8 mouse cellular contexts compared by ENCODE assay signal in the genomic region with DNA sequence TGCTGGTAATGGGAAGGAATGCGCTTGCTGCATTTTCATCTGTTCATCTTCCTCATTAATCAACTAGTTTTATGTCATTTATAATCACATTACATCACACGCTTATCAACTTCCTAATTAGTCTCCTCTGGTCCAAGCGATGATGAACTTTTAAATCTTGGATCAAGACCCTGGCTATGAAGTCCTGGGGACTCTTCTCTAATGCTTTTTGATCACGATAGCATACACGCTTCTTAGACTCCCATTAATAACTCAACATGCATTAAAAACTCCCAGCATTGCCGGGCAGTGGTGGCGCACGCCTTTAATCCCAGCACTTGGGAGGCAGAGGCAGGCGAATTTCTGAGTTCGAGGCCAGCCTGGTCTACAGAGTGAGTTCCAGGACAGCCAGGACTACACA. TPM values are rescaled to one million over a fixed set of nuclear protein-coding genes. Genes with fewer than 3 reads are reported as not detected.
DNase-seq lines count a peak whose midpoint lies in the region; ATAC-seq and TF ChIP-seq lines count a peak whose summit lies in the region.

No protein-coding gene starts in this region.

- no peaks in the 10 kb centered on the region for H3K27me3 ChIP-seq in intestine, postnatal 0 days (replicated peaks; ENCODE audit: control insufficient read depth, insufficient read depth, low read length)
- H3K27me3 ChIP-seq in neural tube, embryonic 14.5 days (ENCODE audit: control insufficient read depth, insufficient read depth, low read length), result no peaks in the 10 kb centered on the region

- no peak for TF ChIP-seq CTCF in lung, adult 2 months (IDR thresholded peaks at IDR 0.05; ENCODE audit: insufficient read depth, low read length)
- no peak for TF ChIP-seq CTCF in embryonic fibroblast, embryonic 13.5 days (IDR thresholded peaks at IDR 0.05; ENCODE audit: borderline replicate concordance, insufficient read depth, low read length)
- no peak for TF ChIP-seq CTCF in intestine, postnatal 0 days (IDR thresholded peaks at IDR 0.05; ENCODE audit: low read depth)

- H3K4me3 ChIP-seq in lung, adult 2 months (replicated peaks; ENCODE audit: extremely low read depth, low read depth, low read length), result peak overlapping the region; percentile 90
- peak overlapping the region; percentile 93 for H3K4me3 ChIP-seq in embryonic fibroblast, embryonic 13.5 days (ENCODE audit: insufficient read depth, low read length)
- H3K4me3 ChIP-seq in intestine, postnatal 0 days (ENCODE audit: low read depth, low read length), result peak overlapping the region; percentile 65
- peak overlapping the region; percentile 71 for H3K4me3 ChIP-seq in neural tube, embryonic 14.5 days (ENCODE audit: low read depth, low read length)

- WGBS in lung, adult 2 months, result 21% methylated on average over 10 of the region's 10 CpGs
- 15% methylated on average over 10 of the region's 10 CpGs for WGBS in intestine, postnatal 0 days
- WGBS in neural tube, embryonic 14.5 days, result 25% methylated on average over 10 of the region's 10 CpGs

- ATAC-seq in intestine, postnatal 0 days, result no peak; the same call in 1 of the 2 replicates
- ATAC-seq in neural tube, embryonic 14.5 days (ENCODE audit: low read depth), result peak; percentile 38

- H3K9me3 ChIP-seq in intestine, postnatal 0 days (ENCODE audit: control insufficient read depth), result no peaks in the 10 kb centered on the region
- no peaks in the 10 kb centered on the region for H3K9me3 ChIP-seq in neural tube, embryonic 14.5 days (ENCODE audit: control insufficient read depth, low read length)

- peaks cover 6% of the 10 kb centered on the region for H3K4me1 ChIP-seq in lung, adult 2 months (ENCODE audit: control insufficient read depth, insufficient read depth, low read length)
- H3K4me1 ChIP-seq in embryonic fibroblast, embryonic 13.5 days (ENCODE audit: control insufficient read depth, insufficient read depth, low read length), result peaks cover 2% of the 10 kb centered on the region; the same call in 1 of the 2 replicates
- no peaks in the 10 kb centered on the region for H3K4me1 ChIP-seq in intestine, postnatal 0 days (replicated peaks; ENCODE audit: control insufficient read depth, insufficient read depth, low read length)
- peaks cover 3% of the 10 kb centered on the region; the same call in 1 of the 2 replicates for H3K4me1 ChIP-seq in neural tube, embryonic 14.5 days (ENCODE audit: control insufficient read depth, insufficient read depth, low read length)

- no peak for TF ChIP-seq POLR2A in lung, adult 2 months (IDR thresholded peaks at IDR 0.05; ENCODE audit: borderline replicate concordance, extremely low read depth, low read depth, low read length)
- no peak; the same call in 1 of the 2 replicates for TF ChIP-seq POLR2A in embryonic fibroblast, embryonic 13.5 days (IDR thresholded peaks at IDR 0.05; ENCODE audit: low read depth, low read length)

- H3K9ac ChIP-seq in intestine, postnatal 0 days (ENCODE audit: low read depth, low read length), result peak overlapping the region; percentile 56
- no peak overlapping the region; the same call in 1 of the 2 replicates for H3K9ac ChIP-seq in neural tube, embryonic 14.5 days (replicated peaks; ENCODE audit: low read depth, low read length)

- peak overlapping the region; percentile 74 for H3K4me2 ChIP-seq in intestine, postnatal 0 days (replicated peaks; ENCODE audit: low read depth)
- H3K4me2 ChIP-seq in neural tube, embryonic 14.5 days (ENCODE audit: low read depth, low read length), result peak overlapping the region; percentile 58

- H3K27ac ChIP-seq in embryonic fibroblast, embryonic 13.5 days (ENCODE audit: insufficient read depth, low read length), result no peak overlapping the region
- no peak overlapping the region for H3K27ac ChIP-seq in intestine, postnatal 0 days (ENCODE audit: low read depth, low read length)
- no peak overlapping the region for H3K27ac ChIP-seq in neural tube, embryonic 14.5 days (ENCODE audit: low read depth, low read length)

- H3K36me3 ChIP-seq in intestine, postnatal 0 days (ENCODE audit: control insufficient read depth, insufficient read depth), result peaks cover 22% of the 10 kb centered on the region
- peaks cover 17% of the 10 kb centered on the region for H3K36me3 ChIP-seq in neural tube, embryonic 14.5 days (ENCODE audit: control insufficient read depth, insufficient read depth, low read length)

- no peak for DNase-seq in lung, adult 2 months
- no peak for DNase-seq in lung, postnatal 36 days
- DNase-seq in gastrocnemius, postnatal 10 days, result no peak
- no peak for DNase-seq in thymus, postnatal 0 days (ENCODE audit: low spot score)
- no peak for DNase-seq in adrenal gland, adult 2 months

RNA-seq across cellular contexts. Expression of a gene that starts 0.5 kb away (rescaled TPM):
- 9.7 and 11.6 TPM in 2 replicates for polyA plus RNA-seq in lung, adult 2 months (2012; rRNA removed)
- polyA plus RNA-seq in embryonic fibroblast, embryonic 13.5 days (2011; ENCODE audit: insufficient read length, low read depth, missing spikeins), result 35.6 and 40.8 TPM in 2 replicates
- 4.9 and 5.0 TPM in 2 replicates for polyA plus RNA-seq in intestine, postnatal 0 days (2015; fragmentation: Nextera tagmentation; extraction: Ambion mirVana)
- 16.3 and 19.7 TPM in 2 replicates for polyA plus RNA-seq in neural tube, embryonic 14.5 days (2014; fragmentation: Nextera tagmentation; extraction: Ambion mirVana)
- total RNA-seq in gastrocnemius, postnatal 10 days (2021), result 10 to 100 TPM; 32.8 to 35.7 TPM
- polyA plus RNA-seq in thymus, postnatal 0 days (2015; fragmentation: Nextera tagmentation; extraction: Ambion mirVana), result 16.5 and 17.2 TPM in 2 replicates
- 10 to 100 TPM; 58.7 to 82.0 TPM for total RNA-seq in adrenal gland, adult 2 months (2021)
- polyA plus RNA-seq in adrenal gland, adult 2 months (2012; rRNA removed), result 33.3 and 36.0 TPM in 2 replicates

RNA-seq across cellular contexts. Expression of a gene that starts 0.8 kb away (rescaled TPM):
- 5.2 and 10.0 TPM in 2 replicates for polyA plus RNA-seq in lung, adult 2 months (2012; rRNA removed)
- 105 and 111 TPM in 2 replicates for polyA plus RNA-seq in embryonic fibroblast, embryonic 13.5 days (2011; ENCODE audit: insufficient read length, low read depth, missing spikeins)
- polyA plus RNA-seq in intestine, postnatal 0 days (2015; fragmentation: Nextera tagmentation; extraction: Ambion mirVana), result 23.4 and 23.9 TPM in 2 replicates
- polyA plus RNA-seq in neural tube, embryonic 14.5 days (2014; fragmentation: Nextera tagmentation; extraction: Ambion mirVana), result 98.9 and 101 TPM in 2 replicates
- total RNA-seq in gastrocnemius, postnatal 10 days (2021), result 10 to 100 TPM; 71.1 to 76.2 TPM
- 69.3 and 76.4 TPM in 2 replicates for polyA plus RNA-seq in thymus, postnatal 0 days (2015; fragmentation: Nextera tagmentation; extraction: Ambion mirVana)
- 10 to 100 TPM; 97.0 to 98.1 TPM for total RNA-seq in adrenal gland, adult 2 months (2021)
- 2.9 and 3.1 TPM in 2 replicates for polyA plus RNA-seq in adrenal gland, adult 2 months (2012; rRNA removed)
